Comparison of ENCODE assay signal across 7 mouse cellular contexts in the genomic region with DNA sequence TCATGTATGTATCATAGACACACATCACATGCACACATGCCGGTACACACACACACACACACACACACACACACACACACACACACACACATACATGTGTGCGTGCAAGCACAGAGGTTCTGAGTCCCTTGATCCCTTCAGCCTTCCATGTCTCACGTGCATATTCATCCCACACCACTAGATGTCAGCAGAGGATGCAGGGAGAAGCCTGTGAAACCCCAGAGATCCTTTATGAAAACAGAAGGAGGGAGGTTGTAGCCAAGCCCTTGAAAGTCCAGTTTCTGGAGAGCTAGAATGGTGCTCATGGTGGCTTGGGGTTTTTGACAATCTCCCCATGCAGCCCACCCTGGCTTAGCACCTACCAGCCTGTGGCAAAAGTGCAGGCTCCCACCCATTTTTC.
DNase-seq lines count a peak whose midpoint lies in the region; ATAC-seq lines count a peak whose summit lies in the region.
"Not testable (repeated sequence)": the region's sequence is repeated elsewhere in the genome, so short reads cannot be mapped to it uniquely, and the experiment has no call there.

No protein-coding gene starts in this region.

- not testable (repeated sequence) for H3K9me3 ChIP-seq in intestine, embryonic 15.5 days; midbrain, embryonic 12.5 days

- peak; percentile 68; the same call in 1 of the 2 replicates for ATAC-seq in intestine, embryonic 15.5 days
- ATAC-seq in midbrain, embryonic 12.5 days (ENCODE audit: low FRiP score, low read depth): peak; percentile 19; the same call in 1 of the 2 replicates

- WGBS in intestine, embryonic 15.5 days: 34% methylated on average over 3 of the region's 3 CpGs
- 45% methylated on average over 3 of the region's 3 CpGs for WGBS in midbrain, embryonic 12.5 days

- H3K27ac ChIP-seq in intestine, embryonic 15.5 days; midbrain, embryonic 12.5 days (replicated peaks): not testable (repeated sequence)

- not testable (repeated sequence) for H3K4me2 ChIP-seq in intestine, embryonic 15.5 days (replicated peaks); midbrain, embryonic 12.5 days (replicated peaks)

- not testable (repeated sequence) for H3K4me3 ChIP-seq in intestine, embryonic 15.5 days (replicated peaks); midbrain, embryonic 12.5 days

- DNase-seq in adrenal gland, adult 18-20 months (ENCODE audit: low spot score in 2 of 2): peak; percentile 78 to 79
- peak; percentile 45 for DNase-seq in embryo, embryonic 10.5 days (ENCODE audit: low spot score)
- DNase-seq in gastrocnemius, postnatal 14 days: peak; percentile 72
- peak; percentile 30 to 90 for DNase-seq in left cerebral cortex, adult 9 months (ENCODE audit: low spot score in 2 of 2)
- peak; percentile 78 for DNase-seq in right cerebral cortex, postnatal 4 days

- intact Hi-C loops in gastrocnemius, postnatal 14 days (cut with DNase I; ENCODE audit: low total_unique reads): not testable (repeated sequence)

- not testable (repeated sequence) for H3K27me3 ChIP-seq in intestine, embryonic 15.5 days (replicated peaks); midbrain, embryonic 12.5 days

- not testable (repeated sequence) for H3K4me1 ChIP-seq in intestine, embryonic 15.5 days (replicated peaks); midbrain, embryonic 12.5 days

- not testable (repeated sequence) for H3K9ac ChIP-seq in intestine, embryonic 15.5 days; midbrain, embryonic 12.5 days (replicated peaks)

- not testable (repeated sequence) for H3K36me3 ChIP-seq in intestine, embryonic 15.5 days; midbrain, embryonic 12.5 days
